Mouse (Mus musculus) spleen, adult 2 months (tissue): Measurements from ENCODE around the gene Ntrk2. TPM values are rescaled to one million over a fixed set of nuclear protein-coding genes. Genes with fewer than 3 reads are reported as not detected.

Experiments used
- DNase-seq, 2 experiments: peaks; one replicate each; pipeline versions ENCODE4 v3.0.0 to v3.0.0-alpha.2; 2012 to 2021; ENCODE audit warnings: low spot score in 2 of 2, low read depth in 1 of 2
- H3K27ac ChIP-seq: fragments of 200-500 bp; 2 replicates; pipeline ENCODE4 v1.5.1; 2012; ENCODE audit warnings: low read length, inconsistent platforms; ENCODE audit not compliant: insufficient read depth
- H3K27me3 ChIP-seq: fragments of 200-500 bp; 2 replicates; pipeline ENCODE4 v1.6.1; 2012; ENCODE audit warnings: mild to moderate bottlenecking, moderate library complexity, low read length, inconsistent platforms; ENCODE audit not compliant: control insufficient read depth, insufficient read depth
- H3K36me3 ChIP-seq: fragments of 200-500 bp; 2 replicates; pipeline ENCODE4 v1.6.1; 2012; ENCODE audit warnings: mild to moderate bottlenecking, low read length, inconsistent platforms; ENCODE audit not compliant: control insufficient read depth, insufficient read depth
- H3K4me1 ChIP-seq: fragments of 200-500 bp; 2 replicates; pipeline ENCODE4 v1.6.1; 2011; ENCODE audit warnings: inconsistent platforms; ENCODE audit not compliant: control insufficient read depth, insufficient read depth, insufficient read length
- H3K4me3 ChIP-seq: fragments of 200-500 bp; 2 replicates; pipeline ENCODE4 v1.5.1; 2011; ENCODE audit warnings: mild to moderate bottlenecking, inconsistent platforms; ENCODE audit not compliant: insufficient read depth, insufficient read length; ENCODE audit errors: extremely low read depth
- CTCF ChIP-seq: fragments of 200-500 bp; IDR thresholded peaks from 2 replicates; pipeline ENCODE4 v1.5.1; 2011; ENCODE audit warnings: mild to moderate bottlenecking, inconsistent platforms; ENCODE audit not compliant: insufficient read depth, insufficient read length, insufficient replicate concordance; ENCODE audit errors: extremely low read depth
- POLR2A ChIP-seq: fragments of 200-500 bp; IDR thresholded peaks from 2 replicates; pipeline ENCODE4 v1.6.1; 2011; ENCODE audit warnings: low read depth, low read length, inconsistent platforms
- WGBS: fragments of 180-500 bp; shearing (Covaris S2); methylation state at CpG from one replicate; pipeline ENCODE4 v1.1.7; 2018; 5-methylcytosine and 5-hydroxymethylcytosine counted together
- polyA plus RNA-seq: library from polyadenylated mRNA; depleted of rRNA; stranded (reverse); fragments of >200 nt; gene quantifications from 2 replicates; pipeline ENCODE4 v1.2.3, GENCODE M21; 2012

Gene Ntrk2
- polyA plus RNA-seq, 1 experiment, result 1.3 TPM

DNA sequence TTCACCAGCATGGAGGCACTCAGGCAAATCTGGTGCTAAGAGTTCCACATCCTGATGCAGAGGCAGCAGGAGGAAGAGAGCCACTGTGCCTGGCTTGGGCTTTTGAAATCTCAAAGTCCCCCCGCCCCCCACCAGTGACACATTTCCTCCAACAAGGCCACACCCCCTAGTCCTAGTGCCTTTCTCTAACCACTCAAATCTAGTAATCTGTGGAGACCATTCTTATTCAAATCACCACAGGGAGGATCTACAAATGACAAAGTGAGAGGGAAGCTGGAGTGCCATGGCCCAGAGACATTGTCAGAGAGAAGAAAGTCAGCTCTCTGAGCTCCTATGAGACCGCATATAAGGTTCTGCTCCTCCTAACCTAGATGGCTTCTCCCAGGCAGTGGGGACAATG, 105.6 kb downstream of the Ntrk2 start:
- Histone ChIP-seq H3K27me3 (no peaks in the 10 kb centered on the region), H3K4me1 (no peaks in the 10 kb centered on the region), H3K27ac (no peak overlapping the region), H3K36me3 (no peaks in the 10 kb centered on the region), H3K4me3 (no peak overlapping the region)
- DNase-seq, result no peak
- WGBS, result 91% methylated on average over 2 of the region's 2 CpGs
- TF ChIP-seq CTCF (no peak), POLR2A (no peak)

DNA sequence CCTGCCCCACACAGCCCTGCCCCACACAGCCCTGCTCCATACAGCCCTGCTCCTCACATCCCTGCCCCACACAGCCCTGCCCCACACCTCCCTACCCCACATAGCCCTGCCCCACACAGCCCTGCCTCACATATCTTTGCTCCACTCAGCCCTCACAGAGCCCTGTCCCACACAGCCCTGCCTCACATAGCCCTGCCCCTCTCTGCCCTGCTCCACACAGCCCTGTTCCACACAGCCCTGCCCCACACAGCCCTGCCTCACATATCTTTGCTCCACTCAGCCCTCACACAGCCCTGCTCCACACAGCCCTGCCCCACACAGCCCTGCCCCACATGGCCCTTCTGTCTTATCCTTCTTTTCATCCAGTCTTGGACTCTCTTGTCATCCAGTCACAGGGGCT, 106.2 kb downstream of the Ntrk2 start:
- H3K36me3 ChIP-seq, result no peaks in the 10 kb centered on the region
- no peaks in the 10 kb centered on the region for H3K4me1 ChIP-seq
- DNase-seq, result no peak

DNA sequence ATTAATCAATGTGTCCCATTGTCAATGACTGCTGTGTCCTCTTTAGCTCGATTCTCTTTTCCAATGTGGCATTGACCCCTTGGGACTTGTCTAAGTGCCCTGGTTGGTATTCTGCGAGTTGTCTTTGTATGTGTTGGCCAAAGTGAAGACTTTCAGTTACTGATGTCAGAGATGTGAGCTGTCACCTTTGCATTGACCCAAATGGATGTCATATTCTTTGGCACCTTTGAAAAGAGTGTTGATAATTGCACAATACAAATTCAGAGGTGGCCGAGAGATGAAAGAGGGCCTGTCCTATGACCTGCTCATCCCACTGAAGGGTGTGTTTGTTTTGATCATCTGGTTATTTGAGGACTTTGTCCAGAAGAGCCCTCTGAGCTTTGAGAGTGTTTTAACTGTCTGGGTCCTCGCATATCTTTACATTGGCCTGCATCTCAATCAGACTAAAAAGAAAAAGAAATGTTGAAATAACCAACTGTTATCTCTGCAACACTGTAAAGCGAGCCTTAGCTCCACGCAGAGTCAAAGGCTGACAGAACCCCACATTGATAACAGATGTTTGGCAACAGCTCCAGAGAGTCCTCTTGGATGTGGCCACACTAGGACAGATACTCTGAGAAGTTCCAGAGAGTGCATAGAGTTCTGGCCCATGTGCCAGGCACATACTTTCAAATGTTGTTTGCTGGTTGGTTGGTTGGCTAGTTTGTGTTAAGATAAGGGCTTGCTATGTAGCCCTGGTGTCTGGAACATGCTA, 107.9 kb downstream of the Ntrk2 start:
- H3K27ac ChIP-seq, result no peak overlapping the region
- DNase-seq, result no peak
- no peaks in the 10 kb centered on the region for H3K4me1 ChIP-seq
- WGBS, result 86% methylated on average over 6 of the region's 6 CpGs
- H3K36me3 ChIP-seq, result no peaks in the 10 kb centered on the region
- no peak overlapping the region for H3K4me3 ChIP-seq
- H3K27me3 ChIP-seq, result no peaks in the 10 kb centered on the region
- TF ChIP-seq POLR2A, result no peak
- no peak for TF ChIP-seq CTCF

More for the DNA sequence above, 106.2 kb downstream of the Ntrk2 start:
- no peaks in the 10 kb centered on the region for H3K27me3 ChIP-seq
- TF ChIP-seq POLR2A, result no peak
- TF ChIP-seq CTCF, result no peak
- H3K27ac ChIP-seq, result no peak overlapping the region
- no peak overlapping the region for H3K4me3 ChIP-seq

DNA sequence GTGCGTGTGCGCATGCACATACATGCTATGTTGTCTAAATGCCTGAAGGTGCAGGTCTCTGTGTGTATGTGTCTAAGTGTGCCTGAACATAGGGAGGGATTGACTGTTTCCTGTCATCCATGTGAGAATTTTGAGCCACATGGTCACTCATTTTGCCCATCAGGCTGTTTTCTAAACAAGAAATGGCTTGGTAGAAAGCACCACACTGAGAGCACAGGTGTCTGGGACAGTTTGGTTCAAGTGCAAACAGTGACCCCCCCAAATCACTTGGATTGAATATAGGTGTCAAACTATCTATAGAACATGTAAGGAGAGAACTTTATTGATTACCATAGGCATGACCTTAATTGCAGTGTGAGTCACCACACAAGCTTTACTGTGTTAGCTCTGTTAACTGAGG, 110.0 kb downstream of the Ntrk2 start:
- Histone ChIP-seq H3K4me3 (no peak overlapping the region), H3K27me3 (no peaks in the 10 kb centered on the region), H3K36me3 (no peaks in the 10 kb centered on the region), H3K27ac (no peak overlapping the region), H3K4me1 (no peaks in the 10 kb centered on the region)
- TF ChIP-seq CTCF, result no peak
- no peak for TF ChIP-seq POLR2A
- WGBS, result 86% methylated on average over 2 of the region's 2 CpGs
- DNase-seq, result no peak

DNA sequence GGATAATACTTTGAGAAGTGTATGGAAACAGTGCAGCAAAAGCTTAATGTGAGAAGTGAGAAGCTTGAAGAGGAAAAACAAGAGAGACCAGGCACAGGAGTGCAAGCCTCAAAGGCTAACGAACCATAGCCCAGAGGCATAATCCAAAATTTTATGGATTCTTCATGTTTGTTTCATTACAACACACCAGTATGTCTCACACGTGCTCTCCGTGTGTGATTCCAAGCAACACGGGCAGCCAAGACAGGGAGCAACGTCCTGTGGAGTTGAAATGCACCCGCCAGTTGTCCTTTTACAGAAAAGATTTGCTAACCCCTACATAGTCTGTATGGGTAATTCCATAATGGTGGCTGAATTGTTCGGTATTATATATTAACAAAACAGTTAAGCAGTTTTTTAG, 113.9 kb downstream of the Ntrk2 start:
- WGBS, result 93% methylated on average over 7 of the region's 7 CpGs
- Histone ChIP-seq H3K27me3 (no peaks in the 10 kb centered on the region), H3K4me1 (no peaks in the 10 kb centered on the region), H3K4me3 (no peak overlapping the region), H3K36me3 (no peaks in the 10 kb centered on the region), H3K27ac (no peak overlapping the region)
- TF ChIP-seq CTCF (no peak), POLR2A (no peak)
- no peak for DNase-seq

DNA sequence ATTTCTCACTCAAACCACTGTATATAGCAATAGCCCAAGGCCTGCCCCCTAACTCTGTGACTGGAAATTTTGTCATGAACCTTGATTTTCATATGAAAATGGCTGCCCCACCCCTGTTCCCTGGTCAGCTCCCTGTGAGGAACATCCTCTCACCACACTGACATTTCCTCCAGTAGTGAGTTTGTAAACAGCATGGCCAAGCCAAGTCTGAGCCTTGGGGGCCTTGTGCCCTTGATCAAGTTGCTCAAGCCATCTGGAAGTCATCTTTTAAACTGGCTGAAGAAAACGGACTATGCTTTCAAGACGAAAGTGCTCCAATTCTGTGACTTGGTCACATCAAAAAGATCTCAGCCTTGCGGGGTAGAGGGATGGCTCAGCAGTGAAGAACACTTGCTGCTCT, 114.9 kb downstream of the Ntrk2 start:
- Histone ChIP-seq H3K36me3 (no peaks in the 10 kb centered on the region), H3K4me1 (no peaks in the 10 kb centered on the region), H3K27me3 (no peaks in the 10 kb centered on the region), H3K27ac (no peak overlapping the region), H3K4me3 (no peak overlapping the region)
- WGBS, result 88% methylated on average over 3 of the region's 3 CpGs
- no peak for DNase-seq
- TF ChIP-seq CTCF, result no peak
- no peak for TF ChIP-seq POLR2A

DNA sequence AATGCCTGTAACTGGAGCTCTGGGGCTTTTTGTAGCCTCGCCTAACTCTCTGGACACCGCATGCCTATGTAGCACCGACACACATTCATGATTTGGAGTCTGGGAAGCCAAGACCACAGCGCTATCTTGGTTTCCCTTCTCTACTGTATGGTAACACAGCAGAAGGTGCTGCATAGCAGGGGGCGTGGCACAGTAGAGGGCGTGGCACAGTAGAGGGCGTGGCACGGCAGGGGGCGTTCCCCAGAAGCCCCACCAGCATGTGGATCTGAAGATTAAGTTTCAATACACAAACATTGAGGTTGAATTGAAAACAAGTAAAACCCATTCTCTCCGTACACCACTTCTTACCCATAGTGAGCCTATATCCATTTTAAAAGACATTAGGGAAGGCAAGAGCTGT, 115.3 kb downstream of the Ntrk2 start:
- no peaks in the 10 kb centered on the region for H3K36me3 ChIP-seq
- TF ChIP-seq CTCF (no peak), POLR2A (no peak)
- H3K4me3 ChIP-seq, result no peak overlapping the region
- no peaks in the 10 kb centered on the region for H3K27me3 ChIP-seq
- no peak for DNase-seq
- H3K4me1 ChIP-seq, result no peaks in the 10 kb centered on the region
- H3K27ac ChIP-seq, result no peak overlapping the region
- WGBS, result 89% methylated on average over 10 of the region's 10 CpGs
